9 mouse cellular contexts compared by ENCODE assay signal in the genomic region with DNA sequence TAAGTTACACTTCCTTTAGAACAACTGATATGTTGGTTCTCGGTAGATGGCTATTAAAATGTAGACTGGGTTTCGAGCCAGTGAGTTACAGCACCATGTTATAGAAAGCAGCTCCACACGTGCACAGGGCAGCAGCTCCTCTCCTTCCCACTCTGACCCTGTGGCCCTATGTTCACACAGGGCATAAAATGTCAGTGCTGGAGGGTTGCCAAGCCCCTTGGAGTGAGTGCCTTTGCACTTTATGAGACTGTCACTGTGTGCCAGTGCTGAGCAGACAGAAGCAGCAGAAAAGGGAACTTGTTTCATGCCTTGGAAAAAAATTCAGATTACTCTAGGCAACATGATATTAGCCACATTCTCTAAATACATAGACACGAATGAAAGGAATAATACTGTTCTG. TPM values are rescaled to one million over a fixed set of nuclear protein-coding genes. Genes with fewer than 3 reads are reported as not detected.
DNase-seq lines count a peak whose midpoint lies in the region; ATAC-seq and TF ChIP-seq lines count a peak whose summit lies in the region.
"Had no signal": no experiment of that assay in that cellular context is flagged by ENCODE, and none has a peak within 500 bp of the region (broad histone marks: within the 10 kb centered on the region; RNA-seq: fewer than 3 reads in every experiment).

No protein-coding gene starts in this region.

- H3K27me3 ChIP-seq in intestine, postnatal 0 days (replicated peaks; ENCODE audit: control insufficient read depth, insufficient read depth, low read length), result no peaks in the 10 kb centered on the region

- intact Hi-C loops in left cerebral cortex, adult 2 months (cut with DNase I), result no loop called here

- WGBS in intestine, postnatal 0 days, result 64% methylated on average over 4 of the region's 4 CpGs

- H3K4me3 ChIP-seq in left cerebral cortex, adult 2 months, result no peak overlapping the region
- H3K4me3 ChIP-seq in intestine, postnatal 0 days (ENCODE audit: low read depth, low read length), result no peak overlapping the region
- H3K4me3 ChIP-seq: erythroblast, embryonic 14.5 days had no signal

- no peak for ATAC-seq in intestine, postnatal 0 days

- H3K4me2 ChIP-seq in intestine, postnatal 0 days (replicated peaks; ENCODE audit: low read depth), result no peak overlapping the region

- no peak overlapping the region for H3K27ac ChIP-seq in left cerebral cortex, adult 2 months
- H3K27ac ChIP-seq in intestine, postnatal 0 days (ENCODE audit: low read depth, low read length), result no peak overlapping the region

- no peaks in the 10 kb centered on the region for H3K4me1 ChIP-seq in intestine, postnatal 0 days (replicated peaks; ENCODE audit: control insufficient read depth, insufficient read depth, low read length)

- no peaks in the 10 kb centered on the region for H3K9me3 ChIP-seq in intestine, postnatal 0 days (ENCODE audit: control insufficient read depth)

- TF ChIP-seq CTCF in left cerebral cortex, adult 2 months (IDR thresholded peaks at IDR 0.05), result no peak
- no peak for TF ChIP-seq CTCF in intestine, postnatal 0 days (IDR thresholded peaks at IDR 0.05; ENCODE audit: low read depth)

- H3K36me3 ChIP-seq in intestine, postnatal 0 days (ENCODE audit: control insufficient read depth, insufficient read depth), result no peaks in the 10 kb centered on the region

- peak; percentile 5 for DNase-seq in heart, adult 9 months (ENCODE audit: low spot score in 2 of 2)
- no peak for DNase-seq in heart, adult 8-10 months (ENCODE audit: low spot score)
- peak; percentile 24 for DNase-seq in adipocyte (ENCODE audit: low spot score)
- DNase-seq in gastrocnemius, adult 8-10 months (ENCODE audit: low spot score in 2 of 2), result peak; percentile 34 to 50
- peak; percentile 44 to 66 for DNase-seq in kidney, postnatal 36 days
- no peak for DNase-seq in urinary bladder, postnatal 10 days (ENCODE audit: low spot score)
- no peak for DNase-seq in left cerebral cortex, adult 2 months (ENCODE audit: extremely low spot score in 1 of 2, low spot score in 2 of 2)

- H3K9ac ChIP-seq in intestine, postnatal 0 days (ENCODE audit: low read depth, low read length), result no peak overlapping the region

RNA-seq across cellular contexts. Expression of gene Lrrn3, which starts 47.8 kb away (rescaled TPM):
- under 1 TPM; 0.11 to 0.52 (median 0.30) TPM for total RNA-seq in heart, adult 8-10 months (2022)
- total RNA-seq in gastrocnemius, adult 8-10 months (2022), result under 1 TPM; 0.22 to 0.29 (median 0.27) TPM
- 10 to 100 TPM; 47.7 to 51.3 TPM for total RNA-seq in left cerebral cortex, adult 2 months (2021)
- 1.3 and 1.9 TPM in 2 replicates for polyA plus RNA-seq in intestine, postnatal 0 days (2015; fragmentation: Nextera tagmentation; extraction: Ambion mirVana)
- polyA plus RNA-seq: erythroblast, embryonic 14.5 days had no signal

Comparison
In these comparisons a context has a peak if more than half of its experiments do, and no peak if none do; other contexts are left out.
1. DNase-seq: peak in heart, adult 9 months (2 of 2), adipocyte (single experiment), gastrocnemius, adult 8-10 months (2 of 2) and kidney, postnatal 36 days (2 of 2); none in heart, adult 8-10 months (single experiment), urinary bladder, postnatal 10 days (single experiment) and left cerebral cortex, adult 2 months (0 of 2).
2. RNA of gene Lrrn3, which starts 47.8 kb away (total RNA-seq): 47.7 to 51.3 TPM in left cerebral cortex, adult 2 months; 0.11 to 0.52 TPM in heart, adult 8-10 months and 0.22 to 0.29 TPM in gastrocnemius, adult 8-10 months; every median in the first group is over 10 times any median in the second.